Mouse (Mus musculus): ENCODE data around the gene Mdm1.
A peak's percentile ranks its signal among the peaks of the same experiment; 100 is the strongest.

Gene Mdm1

DNA sequence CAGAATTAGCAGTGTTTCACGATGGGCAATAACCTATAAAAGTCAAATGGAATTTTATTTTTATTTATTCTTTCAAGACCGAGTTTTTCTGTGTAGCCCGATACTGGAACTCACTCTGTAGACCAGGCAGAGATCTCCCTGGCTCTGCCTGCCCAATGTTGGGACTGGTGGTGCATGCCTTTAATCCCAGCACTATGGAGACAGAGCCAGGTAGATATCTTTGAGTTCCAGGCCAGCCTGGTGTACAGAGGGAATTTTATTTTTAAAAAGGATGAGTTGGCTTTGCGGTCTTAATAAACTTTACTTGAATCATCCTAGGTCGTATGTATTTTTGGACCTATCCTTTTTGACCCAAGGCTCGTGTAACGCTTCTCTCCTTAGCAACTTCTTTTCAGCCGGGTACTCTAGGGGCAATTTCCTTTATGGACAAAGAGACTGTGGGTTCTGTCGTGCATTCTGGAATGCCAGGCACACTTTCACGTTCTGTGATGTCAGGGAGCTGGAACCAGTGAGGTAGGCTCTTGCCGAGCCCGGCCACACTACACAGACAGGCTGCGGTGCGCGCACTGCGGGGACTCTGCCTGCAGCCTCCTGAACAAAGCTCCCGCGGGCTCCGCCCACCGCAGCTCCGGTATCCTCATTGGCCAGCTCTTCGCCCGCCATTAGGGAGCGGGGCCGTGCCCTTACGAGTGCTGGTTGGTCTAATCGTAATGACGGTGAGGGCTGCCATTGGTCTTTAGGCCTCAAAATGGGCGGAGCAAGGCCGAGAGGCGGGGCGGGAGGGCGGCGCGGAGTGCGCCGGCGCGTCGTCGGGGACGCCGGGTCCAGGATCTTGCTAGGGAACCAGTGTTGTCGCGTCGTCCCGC lies at the start of gene Mdm1:
Gene Mdm1 (plus strand): TSS at position 794 of the 866 bp plus-strand sequence.
- peak; percentile 98 for DNase-seq

DNA sequence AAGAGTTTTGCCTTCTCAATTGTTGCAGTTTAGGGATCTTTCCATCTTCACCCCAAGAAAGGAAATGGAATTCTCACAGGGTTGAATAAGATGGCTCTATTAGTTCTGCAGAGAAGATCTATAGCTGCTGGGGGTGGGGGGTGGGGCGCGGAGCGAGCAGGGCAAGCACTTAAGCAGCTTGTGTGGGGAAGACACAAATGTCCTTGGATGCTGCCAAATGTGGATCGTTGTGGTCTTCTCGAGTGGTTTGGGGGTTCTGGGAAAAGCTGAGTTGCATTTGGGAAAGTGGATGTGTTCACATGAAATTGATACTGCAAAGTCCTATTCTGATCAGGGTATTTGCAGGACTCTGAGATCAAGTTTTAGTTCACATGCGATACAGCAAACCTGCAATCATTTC lies 48.9 kb upstream of the Mdm1 start:
- DNase-seq = no peak

DNA sequence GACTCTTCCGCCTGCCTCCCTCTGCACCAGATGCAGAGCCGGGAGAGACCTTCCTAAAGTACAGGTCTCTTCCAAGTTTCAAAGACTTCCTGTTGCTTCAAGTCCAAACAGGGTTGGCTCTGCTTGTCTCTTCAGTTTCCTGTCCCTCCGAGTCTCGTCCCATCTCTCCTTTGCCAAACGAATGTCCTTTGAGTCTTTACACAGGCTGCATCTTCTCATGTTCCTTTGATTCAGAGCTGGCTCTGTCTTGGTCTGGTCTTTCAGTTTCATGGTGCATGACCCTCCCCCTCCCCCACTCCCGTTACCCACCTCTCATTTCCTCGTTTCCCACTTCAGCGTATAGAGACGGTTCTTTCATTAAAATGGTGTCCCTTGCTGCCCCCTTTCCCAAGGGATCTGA lies 47.9 kb upstream of the Mdm1 start:
- DNase-seq = no peak

DNA sequence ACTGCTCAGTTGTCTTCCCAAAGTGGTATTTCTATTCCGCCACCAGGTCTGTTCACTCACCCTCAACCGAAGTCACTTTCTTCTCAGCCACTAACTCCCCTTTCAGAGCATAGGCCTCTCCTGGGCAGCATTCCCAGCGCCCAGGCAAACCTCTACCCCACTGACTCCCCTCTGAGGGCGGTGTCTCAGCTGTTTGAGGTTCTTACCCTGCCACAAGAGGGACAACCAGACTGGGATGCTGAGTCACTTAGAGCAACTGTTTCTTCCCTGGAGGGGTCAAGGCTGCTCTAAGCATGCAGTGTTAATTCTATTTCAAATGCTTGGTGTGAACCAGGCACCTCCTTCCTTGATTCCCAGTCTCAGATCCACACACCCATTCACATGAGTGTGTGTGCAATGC lies 46.8 kb upstream of the Mdm1 start:
- DNase-seq = no peak

DNA sequence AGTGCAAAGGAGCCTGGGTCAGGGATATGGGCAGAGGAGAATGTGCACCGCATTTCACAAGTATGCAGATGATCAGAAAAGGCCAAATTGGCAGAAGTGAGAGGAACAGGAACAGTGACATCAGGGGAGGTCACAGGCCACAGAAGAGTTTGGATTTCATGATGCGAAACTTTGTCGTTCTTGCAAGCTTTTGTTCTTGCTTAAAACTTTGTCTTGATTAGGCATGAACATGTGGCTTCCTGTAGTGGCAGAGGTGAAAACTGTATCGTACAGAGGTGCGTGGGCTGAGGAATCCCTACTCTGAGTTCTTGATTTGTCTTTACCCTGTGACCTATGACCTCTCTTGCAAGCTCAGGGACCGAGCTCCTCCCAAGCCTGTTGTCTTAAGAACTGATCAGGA lies 45.4 kb upstream of the Mdm1 start:
- DNase-seq = no peak

DNA sequence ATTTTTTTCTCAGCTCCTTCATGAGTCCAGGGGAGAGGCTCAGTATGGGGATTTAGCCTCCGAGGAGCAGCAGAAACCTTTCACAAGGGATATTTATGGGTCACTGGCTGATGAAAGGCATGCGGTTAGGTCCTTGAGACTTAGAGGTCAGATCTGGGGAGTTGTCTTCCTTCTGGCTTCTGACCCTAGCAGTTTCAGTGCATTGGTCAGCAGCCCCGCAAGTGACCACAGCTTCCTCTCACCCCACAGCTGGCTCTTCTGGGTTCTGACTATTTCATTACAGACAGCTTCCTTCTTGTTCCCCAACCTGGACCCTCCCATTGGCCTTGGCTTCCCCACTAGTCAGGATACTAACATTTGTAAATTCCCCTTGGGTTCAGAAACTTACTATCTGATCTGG lies 43.7 kb upstream of the Mdm1 start:
- no peak for DNase-seq

DNA sequence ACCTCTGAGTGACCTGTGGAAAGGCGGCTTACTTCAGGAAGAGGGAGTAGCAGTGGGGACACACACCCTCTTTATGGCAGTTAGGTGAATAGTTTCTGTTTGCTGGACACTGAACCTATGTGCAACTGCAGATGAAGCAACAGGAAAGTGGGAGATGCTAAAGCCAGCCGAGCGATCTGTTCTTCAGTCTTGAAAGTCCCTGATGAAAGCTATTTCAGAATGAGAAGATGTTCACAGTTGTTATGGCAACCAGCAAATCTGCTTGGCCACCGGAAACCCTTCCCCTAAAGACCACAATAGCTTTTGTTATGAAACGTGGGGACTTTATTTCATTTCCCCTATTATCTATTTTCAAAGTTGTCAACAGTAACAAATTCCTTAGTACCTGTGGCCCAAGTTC lies 41.0 kb upstream of the Mdm1 start:
- no peak for DNase-seq

DNA sequence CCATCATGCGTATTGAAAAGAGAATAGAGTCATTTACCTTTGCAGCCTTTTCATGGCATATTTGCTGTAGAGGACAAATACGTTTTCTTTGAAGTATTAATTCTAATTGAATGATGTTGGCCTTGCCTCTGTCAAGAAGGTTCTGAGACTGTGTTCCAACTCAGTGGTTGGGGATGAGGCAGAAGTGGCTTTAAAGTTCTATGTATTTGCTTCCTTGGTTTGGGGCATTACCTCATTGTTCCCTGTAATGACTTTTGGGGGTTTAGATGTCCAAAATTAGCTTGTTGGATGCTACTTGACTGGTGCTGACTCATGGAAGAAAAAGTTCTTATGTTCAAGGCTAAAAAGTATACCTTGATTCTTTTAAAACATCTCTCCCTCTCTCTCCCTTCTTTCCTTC lies 40.6 kb upstream of the Mdm1 start:
- DNase-seq = no peak

DNA sequence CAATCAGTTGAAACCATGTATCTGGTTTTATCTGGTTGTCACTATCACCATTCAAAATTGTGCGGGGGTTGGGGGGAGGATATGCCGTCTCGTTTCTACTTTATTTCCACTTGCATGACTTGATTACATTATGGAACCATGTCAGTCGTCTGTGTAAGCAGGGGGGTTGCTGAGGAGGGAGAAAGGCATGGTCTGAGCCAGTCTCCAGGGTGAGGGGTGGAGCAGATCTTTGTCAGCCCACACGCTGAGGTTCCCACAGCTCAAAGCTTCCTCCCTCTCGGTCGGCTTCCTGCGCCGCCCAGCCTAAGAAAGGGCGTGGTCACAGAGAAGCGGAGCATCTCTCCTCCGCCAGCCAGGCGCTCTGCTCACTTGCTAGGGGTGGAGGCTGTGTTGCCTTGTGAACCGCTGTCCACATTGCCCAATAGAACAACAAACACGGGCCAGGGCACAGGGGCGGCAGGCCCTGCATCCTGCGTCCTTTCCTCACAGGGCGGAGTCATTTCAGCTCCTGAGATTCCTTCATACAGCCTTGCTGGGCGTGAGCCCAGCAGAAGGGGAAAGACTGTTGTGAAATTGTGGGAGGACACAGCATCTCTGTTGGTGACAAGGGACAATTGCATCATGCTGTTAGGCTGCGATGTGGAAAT lies 38.5 kb upstream of the Mdm1 start:
- DNase-seq = peak; percentile 89

DNA sequence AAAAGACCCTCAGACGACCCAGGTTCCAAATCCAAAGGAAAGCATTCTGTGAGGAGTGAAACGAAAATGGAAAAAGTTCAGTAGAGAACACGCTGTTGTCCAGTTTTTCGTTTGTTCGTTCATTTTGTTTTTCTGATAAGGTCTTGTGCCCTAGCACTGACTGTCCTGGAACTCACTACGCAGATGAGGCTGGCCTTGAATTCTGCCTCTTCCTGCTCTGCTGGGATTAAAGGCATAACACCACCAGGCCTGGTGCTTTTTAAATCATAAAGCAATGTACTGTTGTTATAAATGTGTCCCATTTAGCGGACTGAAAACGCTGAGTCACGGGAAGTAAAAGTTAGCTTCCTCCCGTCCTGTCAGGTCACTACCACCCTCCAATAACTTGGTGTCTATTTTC lies 37.7 kb upstream of the Mdm1 start:
- DNase-seq = no peak

DNA sequence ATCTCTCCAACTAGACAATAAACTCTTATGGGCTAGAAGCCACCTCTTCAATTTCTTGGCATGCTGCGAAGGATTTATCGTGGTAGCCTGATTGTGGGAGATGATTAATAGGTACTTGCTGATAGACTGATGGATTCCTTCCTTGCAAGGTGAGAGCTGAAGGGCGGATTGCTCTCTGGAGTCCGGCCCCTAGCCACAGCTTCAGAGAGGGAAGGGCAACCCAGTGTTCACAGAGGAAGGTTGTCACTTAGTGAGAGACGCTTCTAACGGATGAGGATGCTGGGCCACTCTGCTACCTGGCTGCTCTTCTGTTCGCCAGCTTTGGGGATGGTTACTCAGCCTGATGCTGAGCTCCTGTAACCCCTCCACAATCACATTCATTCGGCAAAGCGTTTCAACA lies 34.6 kb upstream of the Mdm1 start:
- no peak for DNase-seq

DNA sequence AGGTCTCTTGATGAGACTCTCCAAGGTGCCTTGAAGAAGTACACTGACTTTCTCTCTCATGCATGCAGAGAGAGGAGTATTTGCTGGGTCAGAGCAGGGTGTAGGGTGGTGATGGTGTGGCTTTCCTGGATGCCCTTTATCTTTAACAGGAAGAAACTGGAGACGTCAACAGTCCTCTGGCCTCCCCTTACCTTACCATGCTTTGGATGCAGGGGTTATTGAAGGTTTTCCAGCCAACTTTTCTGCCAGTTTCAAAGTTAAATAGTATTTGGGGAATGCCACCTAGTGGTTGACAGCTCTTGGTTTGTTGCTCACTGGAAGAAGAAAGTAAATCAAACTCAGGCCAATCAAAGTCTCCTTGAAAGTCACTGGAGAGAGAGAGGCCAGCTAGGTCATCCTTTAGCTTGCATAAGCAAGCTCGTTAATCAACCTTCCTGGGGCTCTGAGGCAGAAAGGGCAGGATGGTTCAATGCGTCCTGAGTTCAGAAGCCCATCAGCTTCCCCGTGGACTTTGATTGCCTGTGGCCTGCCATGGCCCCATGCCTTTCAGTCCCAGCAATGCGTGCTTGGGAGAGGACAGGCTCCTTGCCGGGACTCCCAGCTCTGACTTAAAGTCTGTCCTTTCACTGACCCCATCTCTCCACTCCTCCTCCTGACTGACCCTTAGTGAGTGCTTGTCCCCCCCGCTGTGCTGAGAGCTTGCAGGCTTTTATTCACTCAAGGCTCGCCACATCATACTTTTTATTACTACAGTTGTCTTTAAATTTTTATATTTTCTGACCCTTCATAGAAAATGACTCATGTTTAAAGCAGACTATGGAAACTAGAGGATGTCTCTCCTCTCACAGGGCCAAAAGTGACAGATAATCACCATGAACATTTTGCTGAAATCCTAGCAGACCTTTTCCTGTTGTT lies 31.3 kb upstream of the Mdm1 start:
- peak; percentile 65 for DNase-seq

DNA sequence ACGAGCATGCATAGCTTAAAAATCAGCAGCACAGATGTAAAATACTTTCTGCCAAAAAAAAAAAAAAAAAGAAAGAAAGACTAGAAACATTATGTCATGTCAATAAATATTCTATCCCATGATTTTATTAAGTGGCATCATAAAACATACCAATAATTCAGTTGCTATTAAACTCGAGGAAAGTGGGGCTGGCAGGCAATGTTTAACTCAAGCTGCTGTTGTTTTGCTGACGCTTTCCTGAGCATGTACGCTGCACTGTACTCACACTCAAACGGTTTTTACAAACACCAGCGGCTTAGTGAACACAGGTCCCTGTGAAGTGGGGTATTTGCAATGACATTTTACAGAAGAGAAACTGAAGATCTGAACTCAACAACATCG lies 30.7 kb upstream of the Mdm1 start:
- DNase-seq = no peak

DNA sequence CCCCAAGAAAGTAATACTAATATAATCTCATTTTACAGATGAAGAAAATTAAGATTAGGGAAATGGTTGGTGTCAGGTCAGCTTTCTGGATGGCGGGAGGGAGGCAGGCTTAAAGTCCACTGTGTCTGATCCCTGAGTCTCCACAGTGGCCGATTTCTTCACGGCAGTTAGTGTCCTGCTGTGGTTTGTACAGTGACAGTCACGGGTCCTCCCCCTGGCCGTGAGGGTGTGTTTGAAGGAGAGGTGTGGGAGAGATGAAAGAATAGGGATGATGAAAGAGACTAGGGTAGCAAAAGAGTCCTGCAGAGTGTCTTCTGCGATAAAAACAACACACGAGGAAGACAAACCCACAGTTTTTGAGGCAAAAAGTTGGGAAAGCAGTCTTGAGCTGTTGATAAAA lies 30.0 kb upstream of the Mdm1 start:
- no peak for DNase-seq

DNA sequence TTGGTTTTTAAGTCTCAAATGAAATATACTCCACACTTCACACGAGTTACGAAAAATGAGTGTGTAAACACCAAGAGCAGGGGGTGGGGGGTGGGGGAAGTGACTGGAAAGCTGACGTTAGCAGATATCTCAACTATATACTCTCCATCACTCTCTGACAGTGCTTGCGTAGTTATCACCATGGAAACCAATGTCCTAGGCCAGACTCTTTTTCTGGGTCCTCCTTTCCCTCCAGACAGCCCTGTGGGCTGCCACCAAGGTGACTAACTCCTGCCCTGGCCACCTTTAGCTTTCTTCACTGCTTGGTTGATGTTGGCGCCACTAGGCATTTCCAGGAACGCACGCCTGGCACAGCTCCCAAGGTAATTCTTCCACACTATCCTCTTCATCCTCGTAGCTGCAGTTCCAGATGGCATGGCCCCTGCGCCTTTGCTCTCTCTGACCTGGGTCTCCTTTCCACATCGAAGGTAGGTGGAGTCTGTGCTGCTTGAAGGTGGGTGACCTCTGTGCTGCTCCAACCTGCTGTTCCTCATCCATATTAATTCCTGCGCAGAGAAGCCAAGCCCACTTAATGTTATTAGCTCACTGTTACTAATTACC lies 29.2 kb upstream of the Mdm1 start:
- no peak for DNase-seq

DNA sequence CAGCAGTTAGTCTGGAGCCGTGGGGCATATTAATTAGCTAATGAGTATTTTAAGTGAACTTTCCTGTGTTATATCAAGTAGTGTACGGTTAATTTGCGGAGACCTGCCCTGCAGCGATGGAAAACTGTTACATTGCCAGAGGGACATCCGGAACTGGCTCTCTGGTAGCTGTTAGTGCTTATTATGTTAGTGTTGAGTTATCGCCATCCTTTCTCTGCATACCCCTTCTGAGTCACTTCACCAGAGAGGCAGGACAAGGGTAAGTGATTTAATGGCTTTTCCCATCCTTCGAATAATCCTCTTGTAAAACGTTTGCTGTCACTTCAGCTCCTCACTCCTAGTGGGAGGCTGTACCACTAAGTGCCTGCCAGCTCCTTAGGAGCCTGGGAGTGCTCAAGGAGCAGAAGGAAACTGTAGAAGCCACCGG lies 28.3 kb upstream of the Mdm1 start:
- DNase-seq = no peak

DNA sequence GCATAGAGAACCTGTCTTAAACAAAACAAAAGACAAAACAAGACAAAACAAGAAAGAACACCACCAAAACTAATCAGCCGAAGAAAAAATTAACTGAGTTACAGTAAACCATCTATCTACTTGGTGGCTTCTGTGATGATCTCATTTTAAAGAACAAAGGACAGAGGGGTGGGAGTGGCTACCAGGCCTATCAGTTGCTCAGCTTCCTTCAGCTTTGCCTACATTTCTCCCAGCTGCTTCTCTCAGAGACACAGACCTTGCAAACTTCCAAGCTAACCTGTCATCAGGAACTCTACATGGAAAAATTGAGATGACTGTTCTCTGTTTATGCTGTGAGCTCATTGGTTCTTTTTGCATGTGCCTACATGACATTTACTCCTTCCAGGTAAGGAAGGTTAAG lies 27.3 kb upstream of the Mdm1 start:
- no peak for DNase-seq

DNA sequence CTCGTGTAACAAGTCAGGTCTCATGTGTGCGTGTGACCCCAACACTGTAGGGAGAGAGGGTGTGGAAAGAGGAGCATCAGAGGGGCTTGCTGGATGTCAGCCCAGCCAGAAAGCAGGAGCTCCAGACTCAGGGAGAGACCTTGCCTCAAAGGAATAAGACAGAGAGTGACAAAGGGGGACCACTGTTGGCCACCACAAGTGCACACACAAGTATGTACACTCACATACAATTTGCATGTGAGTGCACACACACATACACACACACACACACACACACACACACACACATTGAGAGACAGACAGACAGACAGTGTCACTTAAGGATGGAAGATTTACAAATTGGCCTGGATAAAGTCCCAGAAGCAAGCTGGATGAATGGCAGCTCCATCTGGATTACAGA lies 25.2 kb upstream of the Mdm1 start:
- no peak for DNase-seq

DNA sequence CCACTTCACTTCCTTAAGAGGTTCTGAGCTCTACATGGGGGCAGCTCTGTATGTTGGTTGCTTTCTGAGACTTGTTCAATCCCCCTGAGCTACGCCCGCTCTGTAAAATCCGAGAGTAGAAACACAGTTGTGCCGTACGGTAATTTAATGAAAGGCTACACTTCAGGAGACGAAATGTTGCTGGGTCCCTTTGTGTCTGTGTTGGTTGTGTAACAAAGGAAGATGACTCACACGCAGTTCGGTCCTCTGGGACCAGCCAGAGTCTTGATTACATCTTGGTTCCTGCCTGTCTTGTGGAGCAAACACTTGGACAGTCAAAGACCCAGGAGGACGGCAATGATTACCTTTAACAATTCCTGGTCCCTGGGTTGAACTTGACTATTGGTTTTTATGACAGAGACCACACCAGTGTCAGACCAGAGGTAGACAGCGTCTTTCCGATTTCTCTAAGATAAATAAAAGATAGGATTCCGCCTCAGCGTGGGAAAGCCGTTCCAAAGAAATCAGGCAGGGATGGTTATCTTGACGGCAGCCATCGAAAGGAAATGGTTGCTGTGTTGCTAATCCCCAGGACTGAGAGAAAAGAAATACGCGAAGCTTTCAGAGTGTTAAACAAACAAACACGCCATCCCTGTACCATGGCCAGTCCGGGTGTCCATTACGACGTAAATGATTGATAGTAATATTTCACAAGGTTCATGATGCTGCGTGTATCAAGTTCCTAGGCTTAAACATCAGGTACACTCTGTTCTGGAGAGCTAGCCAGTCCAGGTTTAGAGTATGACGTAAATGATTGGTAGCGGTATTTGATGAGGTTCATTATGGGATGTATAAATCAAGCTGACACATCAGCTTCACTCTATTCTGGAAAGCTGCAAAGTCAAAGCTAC lies 20.3 kb upstream of the Mdm1 start:
- peak; percentile 14 for DNase-seq

DNA sequence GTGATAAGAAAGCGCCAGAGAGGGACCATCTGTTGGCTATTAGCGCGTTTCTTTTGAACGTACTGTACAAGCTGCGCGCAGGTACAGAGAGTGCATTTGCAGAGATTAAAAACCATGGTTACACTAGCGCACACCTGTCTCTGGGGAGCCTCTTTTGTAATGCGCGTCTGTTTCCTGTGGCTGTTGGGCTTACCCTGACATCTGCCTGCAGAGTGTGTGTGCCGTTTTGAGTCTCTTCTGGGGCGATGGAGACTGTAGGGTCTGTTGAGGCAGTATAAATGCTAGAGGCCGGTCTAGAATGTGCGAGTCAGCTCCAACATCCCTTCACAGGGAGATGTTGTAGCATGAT lies 19.7 kb upstream of the Mdm1 start:
- DNase-seq = no peak

DNA sequence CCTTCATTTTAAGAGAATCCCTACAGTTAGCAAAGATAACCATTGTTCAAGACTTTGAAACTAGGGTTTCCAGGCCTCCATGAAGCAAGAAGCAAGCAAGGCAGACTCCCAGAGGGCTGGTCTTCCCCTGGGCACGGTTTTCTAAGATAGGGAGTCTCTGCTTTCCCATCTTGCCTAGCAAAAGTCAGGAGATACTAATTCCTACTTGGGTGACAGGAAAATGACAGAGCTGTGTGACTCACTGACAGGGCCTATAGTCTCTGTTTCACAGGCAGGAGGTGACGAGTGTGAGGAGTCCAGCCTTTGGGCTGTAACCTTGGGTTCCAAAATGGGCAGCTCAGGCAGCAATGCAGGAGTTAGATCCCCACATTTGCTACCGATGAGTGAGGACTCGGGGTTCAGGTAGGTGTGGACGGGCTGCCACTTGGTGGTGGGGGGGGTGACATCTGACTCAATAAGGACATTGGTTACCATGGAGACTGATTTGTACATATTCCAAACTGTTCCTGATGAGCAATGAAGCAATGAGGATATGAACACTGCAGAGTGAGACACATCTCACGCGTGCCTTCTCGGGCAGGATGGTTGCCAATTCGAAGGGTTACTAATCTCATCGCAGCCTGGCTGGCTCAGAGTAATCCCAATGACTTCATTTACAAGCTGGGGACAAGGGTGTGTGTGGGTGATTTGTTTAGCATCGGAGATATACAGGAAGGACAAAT lies 19.0 kb upstream of the Mdm1 start:
- no peak for DNase-seq

DNA sequence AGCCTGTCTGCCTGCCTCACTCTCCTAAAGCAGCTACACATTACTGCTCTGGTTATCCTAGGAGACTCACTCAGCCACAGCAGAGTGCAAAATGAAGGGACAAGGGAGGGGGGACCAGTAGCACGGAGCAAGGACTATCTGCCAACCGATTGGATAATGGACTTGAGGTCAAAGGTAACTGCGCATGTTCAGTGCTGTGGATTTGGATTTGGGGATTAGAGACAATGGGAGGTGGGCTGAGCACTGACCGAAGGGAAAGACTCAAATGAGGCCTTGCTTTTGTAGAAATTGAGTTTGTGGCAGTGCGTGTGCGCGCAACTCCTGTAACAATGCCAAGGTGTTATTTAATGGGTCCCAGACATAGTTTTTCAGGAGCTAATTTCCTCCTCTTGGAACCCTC lies 16.4 kb upstream of the Mdm1 start:
- no peak for DNase-seq

All from lung, postnatal 14 days (tissue).